Mouse (Mus musculus): ENCODE measurements around the gene Pou3f1.

DNA sequence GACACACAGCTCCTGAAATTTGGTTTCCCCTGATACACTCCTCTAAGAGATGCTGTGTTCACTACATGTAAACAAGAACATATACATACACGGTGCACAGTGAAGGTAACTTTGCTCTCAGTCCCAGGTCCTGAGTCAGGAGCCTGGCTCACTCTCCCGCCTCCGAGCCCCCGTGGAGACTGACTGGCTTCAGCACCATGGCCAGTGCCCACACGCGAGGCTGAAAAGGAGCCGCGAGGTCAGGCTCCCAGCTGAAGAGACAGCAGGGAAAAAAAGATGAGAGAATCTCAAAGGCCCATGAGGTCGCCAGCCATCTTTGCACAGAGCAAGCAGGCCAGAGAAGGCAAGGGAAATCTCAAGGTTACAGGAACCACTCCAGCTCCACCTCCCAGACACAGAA is 23.3 kb upstream of the Pou3f1 start:
- no peak for TF ChIP-seq CTCF (IDR thresholded peaks at IDR 0.05; ENCODE audit: insufficient read depth, low read length)
- no peak for TF ChIP-seq POLR2A (IDR thresholded peaks at IDR 0.05; ENCODE audit: borderline replicate concordance, extremely low read depth, low read depth, low read length)
